Mouse (Mus musculus) heart, postnatal 10 days (tissue): ENCODE measurements around the gene Tmem53. TPM values are rescaled to one million over a fixed set of nuclear protein-coding genes. Genes with fewer than 3 reads are reported as not detected.
"Not testable (repeated sequence)": the region's sequence is repeated elsewhere in the genome, so short reads cannot be mapped to it uniquely, and the experiment has no call there.

ENCODE experiments used
- DNase-seq, 2 experiments: peaks; one replicate each; pipeline ENCODE4 v3.0.0; 2021
- intact Hi-C: fragments of 180-260 bp; cut with DNase I; formaldehyde crosslinking; loops from one replicate; pipeline ENCODE4 v1.15.1; 2025
- total RNA-seq, 2 experiments: library from RNA; stranded (reverse); gene quantifications; 2 replicates each; pipeline ENCODE4 v1.2.3; 2021

Gene Tmem53
- total RNA-seq, 2 experiments from 2014 or later = 28.5 to 40.0 TPM

- no peak for DNase-seq
- intact Hi-C loops = no loop called here
Measured at GRCm38 (mm10) chr4:117240867-117241266, 10.9 kb upstream of the Tmem53 start.

- intact Hi-C loops = no loop called here
- DNase-seq = no peak
Measured at GRCm38 (mm10) chr4:117250982-117251381, 769 bp upstream of the Tmem53 start.

- peak; percentile 56 to 60 for DNase-seq
- intact Hi-C loops = no loop called here
Measured at GRCm38 (mm10) chr4:117252351-117252750, 600 bp downstream of the Tmem53 start.

GRCm38 (mm10) chr4:117252755-117253154 lies 1.0 kb downstream of the Tmem53 start:
- DNase-seq = no peak
- intact Hi-C loops = no loop called here

GRCm38 (mm10) chr4:117253218-117254016 lies 1.7 kb downstream of the Tmem53 start:
- intact Hi-C loops = no loop called here
- peak in 1 of 2 experiments; percentile 34 for DNase-seq

GRCm38 (mm10) chr4:117254017-117254627 lies 2.4 kb downstream of the Tmem53 start:
- no peak for DNase-seq
- intact Hi-C loops = no loop called here

- DNase-seq = no peak
- intact Hi-C loops = no loop called here
Measured at GRCm38 (mm10) chr4:117254672-117255071, 2.9 kb downstream of the Tmem53 start.

GRCm38 (mm10) chr4:117259909-117260308 lies 8.2 kb downstream of the Tmem53 start:
- DNase-seq, intact Hi-C loops: not testable (repeated sequence)

GRCm38 (mm10) chr4:117261222-117261621 lies 9.5 kb downstream of the Tmem53 start:
- intact Hi-C loops = no loop called here
- no peak for DNase-seq

GRCm38 (mm10) chr4:117262101-117262913 lies 10.6 kb downstream of the Tmem53 start:
- intact Hi-C loops = no loop called here
- DNase-seq = no peak

- intact Hi-C loops = no loop called here
- DNase-seq = no peak
Measured at GRCm38 (mm10) chr4:117262987-117263386, 11.2 kb downstream of the Tmem53 start.

GRCm38 (mm10) chr4:117267284-117267683 lies 15.5 kb downstream of the Tmem53 start:
- DNase-seq = peak; percentile 81 to 88
- intact Hi-C loops = loop anchor here (1.0 to 5.0 kb wide), 3 partner anchors 37 to 80 kb away; no protein-coding TSS in a partner anchor

- DNase-seq = no peak
Measured at GRCm38 (mm10) chr4:117267831-117268437, 16.2 kb downstream of the Tmem53 start.

GRCm38 (mm10) chr4:117270278-117270677 lies 18.5 kb downstream of the Tmem53 start:
- intact Hi-C loops = loop anchor here (1.0 to 5.0 kb wide), 3 partner anchors 42 to 407 kb away; no protein-coding TSS in a partner anchor
- DNase-seq = peak; percentile 73 to 84

More at GRCm38 (mm10) chr4:117267831-117268437, 16.2 kb downstream of the Tmem53 start:
- intact Hi-C loops = loop anchor here (1.0 to 5.0 kb wide), 3 partner anchors 38 to 79 kb away; no protein-coding TSS in a partner anchor

GRCm38 (mm10) chr4:117272459-117272858 lies 20.7 kb downstream of the Tmem53 start:
- intact Hi-C loops = loop anchor here (5.0 kb wide), 1 partner anchor 40 kb away; no protein-coding TSS in a partner anchor

GRCm38 (mm10) chr4:117274720-117275119 lies 23.0 kb downstream of the Tmem53 start:
- DNase-seq = peak in 1 of 2 experiments; percentile 54
- intact Hi-C loops = loop anchor here (5.0 kb wide), 1 partner anchor 38 kb away; no protein-coding TSS in a partner anchor

More at GRCm38 (mm10) chr4:117272459-117272858, 20.7 kb downstream of the Tmem53 start:
- no peak for DNase-seq

GRCm38 (mm10) chr4:117276281-117276711 lies 24.5 kb downstream of the Tmem53 start:
- DNase-seq = no peak
- intact Hi-C loops = no loop called here

- intact Hi-C loops = no loop called here
- DNase-seq = no peak
Measured at GRCm38 (mm10) chr4:117277021-117277420, 25.3 kb downstream of the Tmem53 start.

- intact Hi-C loops = no loop called here
- DNase-seq = no peak
Measured at GRCm38 (mm10) chr4:117277687-117278086, 25.9 kb downstream of the Tmem53 start.
